Mouse (Mus musculus): Measurements from ENCODE around the gene Mpp5. TPM values are rescaled to one million over a fixed set of nuclear protein-coding genes. Genes with fewer than 3 reads are reported as not detected.
A peak's percentile ranks its signal among the peaks of the same experiment; 100 is the strongest.

Gene Mpp5
- 10 to 100 TPM; 31.4 to 31.7 TPM for total RNA-seq (2021)
- long read RNA-seq, experiment 1, full-length matches to known transcripts, result 6 of 17 reads
- long read RNA-seq, experiment 1, partial matches to known transcripts, result 1 of 17 reads
- long read RNA-seq, experiment 1, other reads (novel, unspliced or antisense), result 10 of 17 reads
- long read RNA-seq, experiment 2, full-length matches to known transcripts, result 7 of 23 reads
- long read RNA-seq, experiment 2, partial matches to known transcripts, result 2 of 23 reads
- long read RNA-seq, experiment 2, other reads (novel, unspliced or antisense), result 14 of 23 reads

DNA sequence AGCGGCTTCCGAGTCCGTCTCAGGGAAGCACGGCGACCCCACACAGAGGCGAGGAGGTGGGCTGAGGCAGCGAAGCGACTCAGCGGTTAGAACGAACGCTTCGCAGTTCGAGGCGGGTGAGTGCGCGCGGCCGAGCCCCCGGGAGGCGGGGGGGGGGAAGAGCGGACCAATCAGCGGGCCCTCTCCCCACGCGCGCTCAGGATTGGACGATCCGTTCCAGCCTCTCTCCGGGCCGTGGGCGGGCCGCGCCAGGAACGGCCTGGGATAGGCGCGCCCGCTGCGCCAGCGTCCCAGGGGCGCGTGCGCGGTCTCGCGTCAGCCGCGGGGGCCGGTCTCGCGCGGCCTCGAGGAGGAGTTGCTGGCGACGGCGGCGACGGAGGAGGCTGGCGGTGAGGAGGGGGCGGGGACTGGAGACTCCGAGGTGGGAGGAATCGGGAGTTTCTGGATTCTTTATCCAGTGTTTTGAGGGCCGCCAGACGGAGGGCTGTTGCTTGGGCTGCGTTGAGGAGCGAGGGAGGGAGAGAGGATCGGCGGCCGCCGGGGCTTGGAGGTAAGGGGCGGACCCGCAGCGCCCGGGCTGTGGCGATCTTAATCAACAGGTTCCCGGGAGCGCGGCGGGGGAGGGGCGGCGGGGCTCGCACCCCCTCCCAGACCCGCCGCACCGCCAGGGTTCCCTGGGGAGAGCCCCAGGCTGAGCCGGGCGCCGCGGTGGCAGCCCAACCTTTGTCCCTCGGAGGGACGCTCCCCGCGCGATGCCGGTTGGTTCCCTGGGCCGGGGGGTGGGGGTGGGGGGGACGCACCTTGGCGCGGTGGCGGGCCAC, at the start of gene Mpp5:
TSS of gene Mpp5 (plus strand) at position 351 of the 821 bp plus-strand sequence.
- DNase-seq (ENCODE audit: low spot score in 2 of 2), result peak; percentile 98
- peak within 1 kb of the TSS; percentile 82 for H3K4me3 ChIP-seq
- TF ChIP-seq CTCF (conservative IDR thresholded peaks at IDR 0.05), result no peak

DNA sequence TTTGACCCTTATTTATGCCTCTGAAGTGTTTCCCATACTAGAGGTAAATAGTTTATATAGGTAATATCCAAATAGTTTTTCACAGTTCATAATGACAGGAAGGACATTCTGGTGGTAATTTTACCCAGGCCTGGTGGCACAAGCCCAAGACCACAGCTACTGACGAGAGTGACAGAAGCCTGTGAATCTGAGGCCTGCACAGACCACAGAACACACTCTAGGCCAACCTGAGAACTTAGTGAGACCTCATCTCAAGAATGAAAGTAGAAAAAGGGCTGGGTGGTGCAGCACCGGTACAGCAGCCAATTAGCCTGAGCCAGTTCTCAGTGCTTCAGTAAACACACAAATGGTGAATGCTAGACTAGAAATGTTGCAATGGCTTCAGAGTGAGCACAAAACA, 30.9 kb upstream of the Mpp5 start:
- H3K4me3 ChIP-seq, result no peak overlapping the region
- no peak overlapping the region for H3K27ac ChIP-seq
- no peak for TF ChIP-seq CTCF (conservative IDR thresholded peaks at IDR 0.05)
- no peak for DNase-seq (ENCODE audit: low spot score in 2 of 2)

More for the DNA sequence above, at the start of gene Mpp5:
- peak within 1 kb of the TSS; percentile 90 for H3K27ac ChIP-seq

DNA sequence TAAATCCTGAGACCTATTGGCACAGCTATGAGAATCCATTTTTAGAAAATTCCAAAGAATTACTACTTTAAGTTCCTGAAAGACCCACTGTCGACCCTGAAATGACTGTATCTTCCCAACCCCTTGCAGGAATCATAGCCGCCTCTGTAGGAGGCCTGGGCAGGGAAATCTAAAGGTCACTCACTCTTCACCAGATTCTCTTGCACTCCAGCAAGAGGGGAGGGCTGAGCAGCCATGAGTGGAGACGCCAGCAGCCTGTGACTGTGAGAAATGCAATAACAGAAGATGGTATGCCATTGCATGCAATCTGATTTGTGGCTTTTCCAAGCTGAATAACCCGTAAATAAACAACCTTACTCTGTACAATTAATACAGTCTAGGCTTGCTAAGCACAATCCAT, 21.0 kb upstream of the Mpp5 start:
- H3K4me3 ChIP-seq, result no peak overlapping the region
- TF ChIP-seq CTCF (conservative IDR thresholded peaks at IDR 0.05), result no peak
- no peak for DNase-seq (ENCODE audit: low spot score in 2 of 2)
- no peak overlapping the region for H3K27ac ChIP-seq

DNA sequence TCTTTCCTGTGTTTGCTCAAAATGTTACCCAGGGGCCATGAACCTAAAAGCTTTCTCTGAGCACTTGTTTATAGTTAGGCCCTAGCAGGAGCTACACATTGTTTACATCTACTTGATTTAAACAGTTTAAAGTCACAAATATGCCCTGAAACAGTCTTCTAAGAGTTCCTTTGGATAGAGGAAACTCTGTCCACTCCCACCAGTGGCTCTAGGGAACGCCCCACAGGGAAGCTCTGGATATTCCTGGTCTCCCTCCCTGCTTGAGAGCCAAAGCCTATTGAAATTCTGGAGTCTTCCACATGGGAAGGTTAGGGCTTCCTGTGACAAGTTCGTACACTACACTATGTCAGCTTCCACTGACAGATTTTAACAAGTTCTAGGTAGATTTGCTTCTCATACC, 9.1 kb upstream of the Mpp5 start:
- DNase-seq (ENCODE audit: low spot score in 2 of 2), result no peak
- Histone ChIP-seq H3K27ac (no peak overlapping the region), H3K4me3 (no peak overlapping the region)
- TF ChIP-seq CTCF (conservative IDR thresholded peaks at IDR 0.05), result no peak

DNA sequence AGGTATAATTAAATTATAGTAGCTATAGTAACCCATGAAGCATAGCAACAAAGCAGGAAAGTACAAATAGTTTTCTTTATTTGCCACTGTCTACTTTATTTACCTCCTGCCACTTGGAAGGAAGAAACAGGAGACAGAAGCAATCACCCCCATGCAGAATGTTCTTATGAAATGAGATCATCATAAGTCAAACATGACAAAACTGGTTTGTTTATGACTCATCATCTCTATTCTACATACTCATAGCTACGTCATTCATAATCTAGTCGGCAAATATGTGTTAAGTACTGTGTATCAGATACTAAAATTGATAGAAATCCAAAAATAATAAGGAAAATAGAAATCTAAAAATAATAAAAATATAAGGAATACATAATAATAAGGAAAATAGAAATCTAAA, 8.4 kb upstream of the Mpp5 start:
- Histone ChIP-seq H3K27ac (no peak overlapping the region), H3K4me3 (no peak overlapping the region)
- no peak for TF ChIP-seq CTCF (conservative IDR thresholded peaks at IDR 0.05)
- no peak for DNase-seq (ENCODE audit: low spot score in 2 of 2)

DNA sequence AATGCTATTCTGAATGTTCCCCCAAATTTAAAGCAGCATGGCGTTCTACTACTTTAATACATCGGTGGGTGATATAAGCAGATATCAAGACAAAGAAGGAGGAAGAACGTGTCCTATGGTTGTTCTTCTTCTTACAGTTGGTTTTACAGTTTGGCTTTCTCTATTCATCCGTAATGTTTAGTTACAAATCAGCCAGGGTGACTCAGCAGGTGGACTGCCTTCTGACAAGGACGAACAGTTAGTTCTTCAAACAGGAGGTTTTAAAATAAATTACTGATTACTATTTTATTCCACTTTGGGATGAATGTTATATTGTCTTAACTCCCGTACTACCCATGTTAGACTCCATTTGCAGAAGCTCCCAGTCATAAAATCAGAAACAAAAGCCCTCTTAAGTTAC, 2.5 kb upstream of the Mpp5 start:
- Histone ChIP-seq H3K4me3 (no peak overlapping the region), H3K27ac (no peak overlapping the region)
- TF ChIP-seq CTCF (conservative IDR thresholded peaks at IDR 0.05), result no peak

DNA sequence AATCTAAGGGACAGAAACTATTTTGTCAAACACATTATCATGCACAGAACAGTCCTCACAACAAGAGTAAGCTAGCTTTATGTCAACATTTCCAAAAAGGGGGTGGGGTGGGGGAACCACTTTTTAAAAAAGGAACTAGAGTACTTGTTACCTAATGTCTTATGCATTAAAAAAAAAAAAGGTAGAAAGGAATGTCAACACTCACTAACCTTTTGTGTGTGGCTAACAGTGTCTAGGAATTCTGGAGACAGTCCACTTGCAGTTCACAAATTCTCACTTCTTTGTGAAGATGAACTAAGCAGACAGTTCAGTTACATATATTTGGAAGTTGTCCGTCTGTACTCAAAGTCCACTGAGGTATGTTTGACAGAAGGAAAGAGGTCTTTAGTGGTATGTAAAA, 1.3 kb upstream of the Mpp5 start:
- Histone ChIP-seq H3K4me3 (no peak overlapping the region), H3K27ac (no peak overlapping the region)
- TF ChIP-seq CTCF (conservative IDR thresholded peaks at IDR 0.05), result no peak
- no peak for DNase-seq (ENCODE audit: low spot score in 2 of 2)

More for the DNA sequence above, 2.5 kb upstream of the Mpp5 start:
- DNase-seq (ENCODE audit: low spot score in 2 of 2), result no peak

DNA sequence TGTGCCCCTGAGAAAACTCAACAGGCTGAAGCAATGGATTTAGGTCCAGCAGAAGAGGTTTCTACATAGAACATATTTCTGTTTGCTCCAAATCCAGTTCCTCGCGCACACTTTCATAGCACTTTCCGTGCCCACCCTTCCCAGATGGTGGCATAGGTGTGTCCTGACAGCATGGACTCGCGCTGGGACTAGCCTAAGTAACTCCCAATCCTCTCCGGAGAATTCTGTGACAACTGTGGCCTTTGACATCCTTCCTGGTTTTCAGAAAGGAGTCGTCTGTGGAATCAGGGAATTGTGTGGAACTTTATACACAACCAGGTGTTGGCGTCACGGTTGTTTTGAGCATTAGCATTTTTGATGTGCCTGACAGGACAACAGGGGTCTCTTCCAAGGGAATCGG, 594 bp upstream of the Mpp5 start:
- peak in 1 of 2 experiments; percentile 23 for DNase-seq (ENCODE audit: low spot score in 2 of 2)
- TF ChIP-seq CTCF (conservative IDR thresholded peaks at IDR 0.05), result no peak
- Histone ChIP-seq H3K4me3 (peak overlapping the region; percentile 82), H3K27ac (peak overlapping the region; percentile 89)

DNA sequence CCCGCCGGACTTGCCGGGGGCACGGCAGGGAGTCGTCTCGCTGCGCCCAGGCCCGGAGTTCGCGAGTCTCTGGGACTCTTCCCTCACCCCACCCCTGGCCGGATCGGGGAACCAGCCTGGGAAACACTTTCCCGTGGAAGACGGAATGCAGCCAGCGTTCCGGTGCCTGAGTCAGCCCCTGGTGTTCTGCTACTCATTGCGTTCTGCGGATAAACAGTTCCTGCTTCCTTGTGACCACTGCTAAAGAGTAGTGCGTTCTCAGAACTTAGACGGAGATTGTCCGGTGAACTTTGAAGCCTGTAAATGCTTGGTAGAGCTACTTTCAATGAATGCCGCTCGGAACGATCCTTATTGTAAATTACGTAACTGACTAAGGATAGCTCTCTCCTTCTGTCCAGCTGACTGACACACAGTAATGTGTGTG, 683 bp downstream of the Mpp5 start:
- TF ChIP-seq CTCF (conservative IDR thresholded peaks at IDR 0.05), result 0 out of 2 replicates have a peak, but pooled peaks have one; percentile 12
- peak; percentile 33 to 51 for DNase-seq (ENCODE audit: low spot score in 2 of 2)
- Histone ChIP-seq H3K27ac (peak overlapping the region; percentile 90), H3K4me3 (peak overlapping the region; percentile 82)

DNA sequence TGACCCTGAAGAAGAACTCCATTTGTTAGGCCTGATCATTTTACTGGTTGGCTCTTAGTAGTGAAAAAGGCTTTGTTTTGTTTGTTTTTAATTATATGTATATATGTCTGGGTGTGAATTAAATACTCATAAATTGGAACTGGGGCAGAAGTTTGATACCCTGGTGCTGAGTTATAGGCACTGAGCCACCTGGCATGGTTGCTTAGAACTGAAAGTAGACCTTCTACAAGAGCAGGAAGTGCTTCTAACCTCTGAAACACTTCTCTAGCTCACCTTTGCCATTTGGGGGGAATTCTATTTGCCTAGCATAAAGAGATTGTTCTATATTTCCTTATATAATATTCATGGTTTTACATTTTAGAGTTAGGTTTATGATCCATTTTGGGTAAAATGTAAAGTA, 13.3 kb downstream of the Mpp5 start:
- H3K27ac ChIP-seq, result no peak overlapping the region
- no peak for DNase-seq (ENCODE audit: low spot score in 2 of 2)
- TF ChIP-seq CTCF (conservative IDR thresholded peaks at IDR 0.05), result no peak

DNA sequence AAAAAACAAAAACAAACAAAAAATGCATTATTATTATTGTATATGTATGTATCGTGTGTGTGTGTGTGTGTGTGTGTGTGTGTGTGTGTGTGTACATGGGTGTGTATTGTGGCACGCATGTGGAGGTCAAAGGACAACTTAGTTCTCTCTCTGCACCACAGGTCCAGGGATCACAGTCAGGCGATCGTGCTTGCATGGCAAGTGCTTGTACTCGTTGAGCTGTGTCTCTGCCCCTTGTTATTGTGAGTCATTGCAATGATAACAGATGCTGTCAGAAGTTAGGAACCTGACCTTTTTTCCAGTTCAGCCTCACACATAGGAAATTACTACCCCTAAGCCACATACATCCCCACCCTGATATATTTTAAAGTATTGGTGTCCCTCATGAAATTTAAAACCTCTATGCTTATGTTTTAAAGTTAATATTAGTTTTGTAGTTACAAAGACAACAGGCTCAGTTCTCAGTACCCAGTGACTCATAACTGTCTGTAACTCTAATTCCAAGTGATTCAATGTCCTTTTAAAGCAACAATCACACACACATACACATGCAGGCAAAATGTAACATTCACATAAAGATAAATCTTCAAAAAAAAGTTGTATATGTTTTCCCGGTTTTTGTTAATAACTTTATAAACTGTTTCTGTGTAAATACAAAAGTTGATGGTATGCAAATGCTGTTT, 20.5 kb downstream of the Mpp5 start:
- no peak for DNase-seq (ENCODE audit: low spot score in 2 of 2)

More for the DNA sequence above, 13.3 kb downstream of the Mpp5 start:
- no peak overlapping the region for H3K4me3 ChIP-seq

DNA sequence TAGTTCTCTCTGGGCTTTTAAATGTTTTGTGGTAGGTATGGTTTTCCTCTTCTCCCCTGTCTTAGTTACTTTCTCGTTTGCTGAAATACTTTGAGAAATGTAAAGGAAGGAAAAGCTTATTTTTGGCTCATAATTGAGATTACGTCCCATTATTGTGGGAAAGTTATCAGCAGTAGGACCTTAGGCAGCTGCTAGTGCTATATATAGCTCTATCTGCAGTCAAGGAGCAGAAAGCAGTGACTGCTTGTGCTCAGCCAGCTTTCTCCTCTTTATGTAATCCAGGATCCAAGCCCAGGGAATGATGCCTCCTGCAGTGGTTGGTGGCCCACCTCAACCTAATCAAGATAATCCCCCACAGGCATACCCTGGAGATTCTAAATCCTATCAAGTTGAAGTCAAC, 24.5 kb downstream of the Mpp5 start:
- no peak overlapping the region for H3K4me3 ChIP-seq
- no peak for DNase-seq (ENCODE audit: low spot score in 2 of 2)
- H3K27ac ChIP-seq, result no peak overlapping the region
- no peak for TF ChIP-seq CTCF (conservative IDR thresholded peaks at IDR 0.05)

More for the DNA sequence above, 20.5 kb downstream of the Mpp5 start:
- Histone ChIP-seq H3K4me3 (no peak overlapping the region), H3K27ac (no peak overlapping the region)
- TF ChIP-seq CTCF (conservative IDR thresholded peaks at IDR 0.05), result no peak

DNA sequence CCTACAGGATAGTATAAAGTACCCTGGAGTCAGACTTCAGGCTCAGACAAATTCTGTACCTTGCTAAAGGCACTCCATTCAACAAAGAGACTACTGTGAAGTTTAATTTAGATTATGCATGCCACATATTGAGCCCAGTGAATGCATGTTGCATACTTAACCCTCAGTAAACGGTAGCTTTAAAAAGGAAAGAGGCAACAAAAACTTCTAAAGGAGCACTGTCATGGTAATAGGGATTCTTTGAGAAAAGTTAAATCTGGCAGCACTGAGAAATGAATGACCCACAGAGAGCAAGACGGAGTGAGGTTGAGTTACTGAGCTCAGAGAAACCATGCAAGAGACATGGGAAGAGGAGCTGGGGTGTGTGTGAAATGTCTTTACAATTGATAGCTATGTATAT, 29.2 kb downstream of the Mpp5 start:
- H3K4me3 ChIP-seq, result no peak overlapping the region
- no peak for DNase-seq (ENCODE audit: low spot score in 2 of 2)
- no peak overlapping the region for H3K27ac ChIP-seq
- no peak for TF ChIP-seq CTCF (conservative IDR thresholded peaks at IDR 0.05)

All from layer of hippocampus, adult 2 months (tissue).